8 mouse cellular contexts compared by ENCODE assay signal in the genomic region with DNA sequence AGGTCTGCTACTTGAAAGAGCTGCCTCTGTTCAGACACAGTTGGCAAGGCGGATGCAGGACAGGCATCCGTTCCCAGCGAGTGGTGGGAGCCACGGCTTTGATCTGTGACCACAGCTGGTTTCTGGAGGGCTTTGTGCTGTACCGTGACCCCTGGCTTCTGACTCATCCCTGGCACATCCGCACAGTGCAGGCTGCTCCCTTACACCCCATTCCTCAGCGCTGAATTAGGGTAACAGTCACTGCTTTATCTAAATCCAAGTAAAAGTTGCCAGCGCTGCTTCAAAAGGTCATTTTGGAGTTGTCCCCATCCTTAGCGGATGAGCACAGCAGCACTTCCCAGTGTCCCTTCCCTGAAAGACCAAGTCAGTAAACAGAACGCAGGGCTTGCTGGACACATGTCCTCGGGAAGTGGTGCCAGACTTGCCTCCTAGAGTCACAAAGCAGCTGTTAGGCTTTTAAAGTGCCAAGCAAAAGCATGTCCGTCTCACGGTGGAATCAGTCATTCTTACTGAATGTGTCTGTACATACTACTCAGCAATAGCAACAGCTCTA.
A peak's percentile ranks its signal among the peaks of the same experiment; 100 is the strongest.
DNase-seq lines count a peak whose midpoint lies in the region; ATAC-seq and TF ChIP-seq lines count a peak whose summit lies in the region.

No protein-coding gene starts in this region.

- H3K9me3 ChIP-seq in kidney, embryonic 14.5 days (ENCODE audit: control insufficient read depth, low read length) = no peaks in the 10 kb centered on the region
- H3K9me3 ChIP-seq in intestine, embryonic 15.5 days = no peaks in the 10 kb centered on the region

- no peak overlapping the region for H3K4me2 ChIP-seq in kidney, embryonic 14.5 days (replicated peaks; ENCODE audit: low read depth, low read length)
- H3K4me2 ChIP-seq in intestine, embryonic 15.5 days (replicated peaks) = no peak overlapping the region

- H3K9ac ChIP-seq in kidney, embryonic 14.5 days (ENCODE audit: low read depth, low read length) = no peak overlapping the region
- H3K9ac ChIP-seq in intestine, embryonic 15.5 days = no peak overlapping the region

- H3K27me3 ChIP-seq in kidney, embryonic 14.5 days (ENCODE audit: control insufficient read depth, insufficient read depth, low read length) = no peaks in the 10 kb centered on the region
- H3K27me3 ChIP-seq in intestine, embryonic 15.5 days (replicated peaks) = no peaks in the 10 kb centered on the region

- no peak for TF ChIP-seq CTCF in layer of hippocampus, adult 2 months (conservative IDR thresholded peaks at IDR 0.05)

- ATAC-seq in kidney, embryonic 14.5 days (ENCODE audit: low FRiP score, low TSS enrichment) = no peak
- no peak for ATAC-seq in intestine, embryonic 15.5 days

- 0 out of 2 replicates have a peak, but pooled peaks cover 6% of the 10 kb centered on the region for H3K4me1 ChIP-seq in kidney, embryonic 14.5 days (ENCODE audit: control insufficient read depth, insufficient read depth, low read length)
- H3K4me1 ChIP-seq in intestine, embryonic 15.5 days (replicated peaks) = peaks cover 6% of the 10 kb centered on the region; the same call in 1 of the 2 replicates

- WGBS in kidney, embryonic 14.5 days = 55% methylated on average over 13 of the region's 13 CpGs
- 50% methylated on average over 13 of the region's 13 CpGs for WGBS in intestine, embryonic 15.5 days

- H3K4me3 ChIP-seq in kidney, embryonic 14.5 days (ENCODE audit: low read length) = no peak overlapping the region
- H3K4me3 ChIP-seq in layer of hippocampus, adult 2 months = no peak overlapping the region
- H3K4me3 ChIP-seq in intestine, embryonic 15.5 days (replicated peaks) = no peak overlapping the region

- intact Hi-C loops in gastrocnemius, postnatal 36 days (cut with DNase I) = no loop called here

- H3K27ac ChIP-seq in kidney, embryonic 14.5 days (ENCODE audit: low read depth, low read length) = no peak overlapping the region
- H3K27ac ChIP-seq in layer of hippocampus, adult 2 months = no peak overlapping the region
- H3K27ac ChIP-seq in intestine, embryonic 15.5 days = no peak overlapping the region

- H3K36me3 ChIP-seq in kidney, embryonic 14.5 days (ENCODE audit: control insufficient read depth, insufficient read depth, low read length) = no peaks in the 10 kb centered on the region
- H3K36me3 ChIP-seq in intestine, embryonic 15.5 days = no peaks in the 10 kb centered on the region

- DNase-seq in kidney, postnatal 25 days = peak; percentile 16 to 47
- peak; percentile 70 for DNase-seq in adrenal gland, postnatal 14 days
- DNase-seq in gastrocnemius, postnatal 36 days = peak; percentile 38
- peak; percentile 36 for DNase-seq in lung, postnatal 25 days (ENCODE audit: low spot score)
- no peak for DNase-seq in natural killer cell, adult 2 months (ENCODE audit: low spot score in 2 of 2)
- no peak for DNase-seq in layer of hippocampus, adult 2 months (ENCODE audit: low spot score in 2 of 2)

Comparison
In these comparisons a context has a peak if more than half of its experiments do, and no peak if none do; other contexts are left out.
1. DNase-seq: peak in kidney, postnatal 25 days (2 of 2), adrenal gland, postnatal 14 days (single experiment), gastrocnemius, postnatal 36 days (2 of 2) and lung, postnatal 25 days (single experiment); none in natural killer cell, adult 2 months (0 of 2) and layer of hippocampus, adult 2 months (0 of 2).